Mouse (Mus musculus): ENCODE measurements around the gene Slc17a4. TPM values are rescaled to one million over a fixed set of nuclear protein-coding genes. Genes with fewer than 3 reads are reported as not detected.

Slc17a4 gene
- polyA plus RNA-seq, 1 experiment: 29.5 TPM

DNA sequence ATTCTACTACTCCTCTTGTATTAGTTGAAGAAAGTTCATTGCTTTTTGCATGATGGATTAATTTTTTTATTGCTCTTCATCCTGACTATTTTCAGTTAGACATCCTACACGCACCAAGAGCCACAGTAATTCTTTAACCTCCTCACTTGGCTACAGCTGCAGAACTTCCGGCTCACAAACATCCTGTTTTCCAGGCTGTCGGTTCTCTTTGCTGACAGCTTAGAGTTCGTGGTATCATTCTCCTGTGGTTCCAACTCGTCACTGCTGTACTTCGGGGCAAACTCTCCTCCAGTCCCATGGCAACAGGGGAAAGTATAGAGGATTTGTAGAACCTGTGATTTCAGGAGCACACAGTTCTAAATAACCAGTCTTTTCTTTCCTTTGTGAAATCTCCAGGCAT is 16.6 kb downstream of the Slc17a4 start:
- WGBS: 58% methylated on average over 6 of the region's 6 CpGs
- DNase-seq (ENCODE audit: low read depth, low spot score): no peak

- DNase-seq (ENCODE audit: low read depth, low spot score): no peak
- 62% methylated on average over 4 of the region's 4 CpGs for WGBS
Observed at GRCm38 (mm10) chr13:23893269-23893593, 21.6 kb downstream of the Slc17a4 start.

- 56% methylated on average over 9 of the region's 9 CpGs for WGBS
- DNase-seq (ENCODE audit: low read depth, low spot score): no peak
Observed at GRCm38 (mm10) chr13:23892592-23893268, 22.1 kb downstream of the Slc17a4 start.

DNA sequence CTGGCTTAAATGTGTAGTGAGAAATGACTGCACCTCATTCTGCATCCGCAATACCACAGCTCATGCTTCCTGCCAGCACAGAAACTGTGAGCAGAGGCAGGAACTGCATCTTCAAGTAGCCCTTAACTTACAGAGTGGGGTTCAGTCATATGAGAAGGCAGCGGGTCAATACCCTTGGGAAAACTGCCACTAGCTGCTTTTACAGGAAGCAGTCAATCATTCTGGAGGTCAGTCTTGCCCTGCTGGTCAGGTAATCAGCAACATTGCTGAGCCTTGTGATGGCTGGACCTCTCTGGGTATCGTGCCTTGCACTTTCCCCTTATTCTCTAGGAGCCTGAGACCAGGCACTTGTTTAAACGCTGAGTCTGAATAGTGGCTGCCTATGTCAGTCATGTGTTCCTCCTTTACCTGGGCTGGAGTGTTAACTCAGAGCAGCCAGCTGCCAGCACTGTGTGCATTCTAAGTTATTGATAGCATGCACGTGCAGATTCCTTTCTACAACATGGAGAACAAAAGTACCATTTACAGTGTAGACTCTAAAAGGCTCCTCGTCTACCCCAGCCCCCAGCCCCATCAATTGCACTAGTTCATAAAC is 25.7 kb downstream of the Slc17a4 start:
- 70% methylated on average over 6 of the region's 6 CpGs for WGBS
- no peak for DNase-seq (ENCODE audit: low read depth, low spot score)

DNA sequence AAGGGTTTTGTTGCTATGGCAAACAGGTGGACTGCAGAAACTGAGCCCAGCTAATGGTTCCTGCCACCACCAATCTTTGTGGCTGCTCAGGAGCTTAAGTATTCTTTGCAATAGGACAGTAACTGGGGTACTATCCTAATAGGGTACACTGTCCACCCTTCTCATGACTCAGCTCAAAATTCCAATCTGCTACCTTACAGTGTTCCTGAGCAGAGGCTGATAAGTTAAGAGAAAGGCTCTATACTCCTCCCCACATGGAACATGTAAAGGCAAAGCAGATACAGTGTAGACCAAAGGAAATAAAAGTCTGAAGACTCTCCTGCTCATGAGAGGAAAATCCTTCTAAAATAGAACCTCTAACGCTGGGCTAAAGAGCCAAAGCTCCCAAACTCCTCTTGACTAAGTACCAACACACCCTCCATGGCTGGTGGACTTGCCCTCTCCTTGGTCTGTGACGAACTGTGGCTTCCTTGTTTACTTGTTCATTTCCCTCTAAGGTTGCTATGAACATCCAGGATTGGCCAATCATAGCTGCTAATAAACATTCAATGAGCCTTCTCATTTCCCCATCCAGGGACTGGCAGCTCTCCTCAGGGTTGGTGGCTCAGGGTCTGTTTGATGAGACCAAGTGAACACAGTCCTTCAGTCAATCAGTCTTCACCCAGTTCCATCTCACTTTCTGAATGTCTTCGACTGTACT is 27.6 kb downstream of the Slc17a4 start:
- DNase-seq (ENCODE audit: low read depth, low spot score): no peak
- WGBS: 64% methylated on average over 3 of the region's 3 CpGs

DNA sequence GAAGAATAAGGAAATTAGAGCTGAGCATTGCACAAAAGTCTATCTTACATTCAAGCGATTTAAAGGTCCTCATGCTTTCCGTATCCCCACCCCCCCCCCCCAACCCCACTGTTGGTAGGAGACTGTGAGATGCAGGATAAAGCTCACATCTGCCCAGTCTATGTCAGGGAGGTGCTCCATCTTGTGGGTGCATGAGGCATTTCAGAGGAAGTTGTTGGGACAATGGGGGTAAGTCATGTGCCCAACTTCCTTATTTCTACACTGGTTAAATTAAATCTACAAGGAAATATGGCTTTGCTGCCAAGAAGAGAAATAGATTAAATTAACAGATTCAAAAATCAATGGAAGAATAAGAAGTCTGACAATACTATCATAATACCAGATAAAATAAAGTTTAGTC is 29.3 kb downstream of the Slc17a4 start:
- WGBS: 27% methylated on average over 2 of the region's 2 CpGs
- DNase-seq (ENCODE audit: low read depth, low spot score): no peak

GRCm38 (mm10) chr13:23879636-23880035 is 35.2 kb downstream of the Slc17a4 start:
- WGBS: 71% methylated on average over 5 of the region's 5 CpGs
- DNase-seq (ENCODE audit: low read depth, low spot score): no peak

DNA sequence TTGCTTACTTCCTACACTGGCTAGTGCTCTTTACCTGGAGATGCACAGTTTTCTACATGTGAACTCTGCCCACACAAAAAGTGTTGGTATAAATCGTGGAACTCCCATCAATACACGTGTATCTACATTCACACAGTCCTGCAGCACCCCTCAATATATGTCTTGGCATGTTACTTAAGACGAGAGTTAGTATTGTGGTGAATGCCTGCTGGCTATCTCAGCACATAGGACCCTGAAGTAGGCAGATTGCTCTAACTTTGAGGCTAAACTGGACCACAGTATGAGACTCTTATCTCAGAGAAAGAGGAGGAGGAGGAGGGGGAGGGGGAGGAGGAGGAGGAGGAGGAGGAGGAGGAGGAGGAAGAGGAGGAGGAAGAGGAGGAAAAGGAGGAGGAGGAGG is 35.7 kb downstream of the Slc17a4 start:
- 71% methylated on average over 3 of the region's 3 CpGs for WGBS
- DNase-seq (ENCODE audit: low read depth, low spot score): no peak

DNA sequence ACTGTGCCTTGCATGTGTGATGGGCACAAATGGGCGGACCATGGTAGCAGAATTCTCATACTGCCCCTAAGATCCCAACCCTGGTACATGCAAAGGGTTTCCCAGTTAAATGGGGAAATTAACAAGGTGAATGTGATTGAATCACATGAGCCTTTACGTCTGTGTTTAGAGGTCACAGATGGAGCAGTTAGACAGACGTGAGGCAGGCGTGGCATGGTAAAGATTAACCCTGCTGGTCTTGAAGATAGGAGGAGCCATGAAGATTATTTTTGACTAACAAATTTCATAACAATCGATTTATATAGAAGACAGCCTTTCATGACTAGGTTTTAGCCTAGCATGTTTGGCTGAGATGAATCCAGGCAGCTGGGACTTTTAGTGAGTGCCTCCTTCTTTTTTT is 41.7 kb downstream of the Slc17a4 start:
- 47% methylated on average over 5 of the region's 5 CpGs for WGBS
- DNase-seq (ENCODE audit: low read depth, low spot score): no peak

DNA sequence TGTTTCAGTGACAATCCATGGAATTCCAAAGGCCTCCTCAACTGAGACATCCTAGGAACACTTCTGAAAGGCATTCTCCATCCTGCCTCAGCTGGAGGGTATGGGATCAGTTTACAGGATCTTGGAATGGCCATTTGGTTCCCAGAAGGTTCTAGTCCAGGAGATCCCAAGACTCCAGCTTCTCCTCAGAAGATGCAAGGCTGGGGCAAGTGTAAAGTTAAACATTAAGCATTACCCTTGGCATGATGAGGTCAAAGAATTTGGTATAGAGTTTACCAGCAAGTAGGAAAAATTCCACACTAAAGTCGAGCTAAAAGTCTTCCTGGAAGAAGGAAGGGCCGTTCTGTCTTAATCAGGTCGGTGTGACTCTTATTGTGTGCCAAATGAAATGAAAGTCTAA is 44.8 kb downstream of the Slc17a4 start:
- 45% methylated on average over 3 of the region's 3 CpGs for WGBS
- DNase-seq (ENCODE audit: low read depth, low spot score): no peak

DNA sequence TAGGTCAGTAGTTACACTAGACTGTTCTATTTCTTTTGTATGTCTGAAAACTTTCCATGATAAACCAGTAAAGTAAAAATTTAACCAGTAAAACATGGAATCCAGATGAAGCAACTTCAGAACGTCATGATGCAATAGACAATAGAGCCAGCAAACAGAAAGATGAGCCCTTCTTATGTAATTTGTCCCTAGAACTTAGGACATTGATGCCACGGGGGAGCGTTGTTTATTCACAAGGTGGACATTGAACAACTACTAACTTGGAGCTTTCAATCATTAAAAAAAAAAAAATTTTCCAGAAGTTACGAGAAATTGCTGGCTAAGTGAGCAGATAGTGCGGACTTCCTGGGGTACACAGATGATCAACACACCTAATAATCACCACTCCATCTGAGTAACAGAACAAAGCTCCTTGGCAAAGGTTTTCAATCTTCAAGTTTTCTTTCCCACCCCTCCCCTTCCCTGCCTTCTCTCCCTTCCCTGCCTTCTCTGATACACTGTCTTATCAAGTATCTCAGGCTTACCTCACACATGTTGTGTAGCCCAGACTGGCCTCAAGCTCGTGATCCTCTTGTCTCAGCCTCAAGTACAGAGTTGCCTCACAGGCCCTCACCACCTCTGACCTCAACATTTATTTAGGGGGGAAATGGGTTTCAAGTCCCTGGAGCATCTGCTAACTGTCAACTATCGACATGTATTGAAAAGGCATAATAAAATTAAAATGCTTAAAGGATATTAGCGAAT is 45.8 kb downstream of the Slc17a4 start:
- 75% methylated on average over 8 of the region's 8 CpGs for WGBS
- DNase-seq (ENCODE audit: low read depth, low spot score): no peak

DNA sequence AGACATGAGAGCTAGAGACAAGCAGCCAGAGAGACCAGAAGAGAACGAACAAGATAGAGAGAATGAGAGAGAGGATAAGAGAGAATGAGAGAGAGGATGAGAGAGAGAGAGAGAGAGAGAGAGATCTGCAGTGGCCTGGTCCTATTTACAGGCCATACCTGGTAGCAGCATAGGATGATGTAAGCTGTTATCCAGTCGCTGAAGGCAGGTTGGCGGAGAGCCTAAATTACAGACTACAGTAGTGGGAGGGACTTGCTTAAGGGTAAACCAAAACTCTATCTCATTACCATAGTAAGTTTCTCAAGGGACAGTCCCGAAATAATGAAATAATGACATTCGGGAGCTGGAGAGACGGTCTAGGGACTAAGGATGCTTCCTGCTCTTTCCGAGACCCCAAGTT is 47.4 kb downstream of the Slc17a4 start, which contains the start of gene Slc17a1:
Gene Slc17a1 (plus strand): TSS at position 346 of the 400 bp plus-strand sequence.
- WGBS: 70% methylated on average over 7 of the region's 7 CpGs
- DNase-seq (ENCODE audit: low read depth, low spot score): no peak

GRCm38 (mm10) chr13:23867000-23867399 is 47.8 kb downstream of the Slc17a4 start:
- WGBS: 62% methylated on average over 6 of the region's 6 CpGs
- no peak for DNase-seq (ENCODE audit: low read depth, low spot score)

GRCm38 (mm10) chr13:23866086-23866710 is 48.6 kb downstream of the Slc17a4 start:
- WGBS: 69% methylated on average over 9 of the region's 9 CpGs
- no peak for DNase-seq (ENCODE audit: low read depth, low spot score)

GRCm38 (mm10) chr13:23864711-23865110 is 50.1 kb downstream of the Slc17a4 start:
- WGBS: 27% methylated on average over 9 of the region's 9 CpGs
- no peak for DNase-seq (ENCODE audit: low read depth, low spot score)

DNA sequence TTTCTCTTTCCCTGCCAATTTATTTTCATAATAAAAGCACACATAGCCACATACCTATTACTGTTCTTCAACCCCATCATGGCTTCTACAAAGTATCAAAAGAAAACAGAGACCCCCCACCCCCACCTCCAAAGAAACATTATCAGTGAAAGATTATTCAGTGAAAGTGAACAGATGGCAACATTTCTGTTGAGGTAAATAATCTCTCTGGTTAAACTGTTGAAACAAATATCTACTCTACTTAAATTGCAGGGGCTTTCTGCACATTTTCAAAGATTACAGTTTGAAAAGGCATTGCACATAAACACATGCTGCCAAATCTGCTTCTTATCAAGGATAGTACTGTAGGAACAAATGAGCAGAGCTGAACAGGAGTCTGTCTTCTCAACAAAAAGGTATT is 53.0 kb downstream of the Slc17a4 start:
- DNase-seq (ENCODE audit: low read depth, low spot score): no peak

DNA sequence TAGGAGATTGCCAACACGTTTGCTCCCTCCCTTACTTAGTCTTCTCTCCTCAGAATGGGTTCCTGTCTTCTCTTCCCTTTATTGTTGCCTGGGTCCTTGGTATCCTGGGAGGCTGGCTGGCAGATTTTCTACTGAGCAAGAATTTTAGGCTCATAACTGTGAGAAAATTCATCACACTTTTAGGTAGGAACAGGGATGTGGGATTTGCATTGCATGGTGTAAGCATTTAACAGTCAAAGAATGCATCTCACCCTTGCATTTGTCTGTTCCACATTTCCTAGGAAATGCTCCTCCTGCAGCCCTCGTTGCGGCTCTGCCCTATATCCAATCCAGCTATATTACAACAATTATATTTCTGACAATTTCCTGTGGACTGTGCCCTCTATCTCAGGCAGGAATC is 58.4 kb downstream of the Slc17a4 start:
- 40% methylated on average over 3 of the region's 3 CpGs for WGBS
- DNase-seq (ENCODE audit: low read depth, low spot score): no peak

- DNase-seq (ENCODE audit: low read depth, low spot score): no peak
- 54% methylated on average over 2 of the region's 2 CpGs for WGBS
Observed at GRCm38 (mm10) chr13:23849299-23849698, 65.5 kb downstream of the Slc17a4 start.

All from large intestine, adult 2 months (tissue).